Mouse (Mus musculus) midbrain, postnatal 0 days (tissue): Measurements from ENCODE around the gene Cct2. TPM values are rescaled to one million over a fixed set of nuclear protein-coding genes. Genes with fewer than 3 reads are reported as not detected.

Experiments used
- ATAC-seq: fragments of 200-750 bp; cut with Nextera tagmentation; 2 replicates; pipeline ENCODE4 v1.8.0; 2017; ENCODE audit warnings: moderate number of reproducible peaks, mild to moderate bottlenecking, moderate TSS enrichment, moderate library complexity; ENCODE audit not compliant: low FRiP score
- DNase-seq: peaks from one replicate; pipeline ENCODE4 v3.0.0-alpha.2; 2015; ENCODE audit warnings: low spot score
- H3K27ac ChIP-seq: fragments of 300-500 bp; sonication (generic); 2 replicates; pipeline ENCODE4 v1.5.1; 2014; ENCODE audit warnings: low read depth, mild to moderate bottlenecking, low read length, mixed read lengths
- H3K27me3 ChIP-seq: fragments of 300-500 bp; sonication (generic); 2 replicates; pipeline ENCODE4 v1.6.1; 2014; ENCODE audit warnings: low read length, control low read depth, mixed read lengths; ENCODE audit not compliant: insufficient read depth
- H3K36me3 ChIP-seq: fragments of 300-500 bp; sonication (generic); 2 replicates; pipeline ENCODE4 v1.6.1; 2014; ENCODE audit warnings: low read length, control low read depth, mixed read lengths; ENCODE audit not compliant: insufficient read depth
- H3K4me1 ChIP-seq: fragments of 300-500 bp; sonication (generic); 2 replicates; pipeline ENCODE4 v1.6.1; 2014; ENCODE audit warnings: mild to moderate bottlenecking, control low read depth, antibody characterized with exemption, low read length, mixed read lengths; ENCODE audit not compliant: insufficient read depth
- H3K4me2 ChIP-seq: fragments of 300-500 bp; sonication (generic); 2 replicates; pipeline ENCODE4 v1.6.1; 2014; ENCODE audit warnings: low read depth, mild to moderate bottlenecking, low read length, mixed read lengths; ENCODE audit not compliant: poor library complexity, severe bottlenecking
- H3K4me3 ChIP-seq: fragments of 300-500 bp; sonication (generic); 2 replicates; pipeline ENCODE4 v1.5.1; 2014; ENCODE audit warnings: low read depth, mild to moderate bottlenecking, low read length, moderate library complexity
- H3K9ac ChIP-seq: fragments of 300-500 bp; sonication (generic); replicated peaks from 2 replicates; pipeline ENCODE4 v1.6.1; 2014; ENCODE audit warnings: mild to moderate bottlenecking, low read length, moderate library complexity, mixed read lengths; ENCODE audit not compliant: poor library complexity, severe bottlenecking
- H3K9me3 ChIP-seq: fragments of 300-500 bp; sonication (generic); 2 replicates; pipeline ENCODE4 v1.6.1; 2016; ENCODE audit warnings: low read length, control low read depth
- CTCF ChIP-seq: IDR thresholded peaks from 2 replicates; pipeline ENCODE4 v1.5.1; 2016; ENCODE audit warnings: antibody characterized with exemption, mild to moderate bottlenecking
- WGBS: fragments of 180-500 bp; shearing (Covaris S2); extraction: QIAGEN DNeasy Blood & Tissue Kit; methylation state at CpG from one replicate; pipeline ENCODE4 v1.1.7; 2014; 5-methylcytosine and 5-hydroxymethylcytosine counted together
- polyA plus RNA-seq: library from polyadenylated mRNA; unstranded; fragments of >200 nt; fragmentation: Nextera tagmentation; extraction: Ambion mirVana; gene quantifications from 2 replicates; pipeline ENCODE4 v1.2.1, GENCODE M21; 2015
- total RNA-seq: library from RNA; depleted of rRNA; stranded (reverse); fragments of >200 nt; gene quantifications from 2 replicates; pipeline ENCODE4 v1.2.3, GENCODE M21; 2014

Gene Cct2
- total and polyA plus RNA-seq, 2 experiments from 2014 or later: 213 to 231 TPM

GRCm38 (mm10) chr10:117094504-117095329, 31.1 kb upstream of the Cct2 start:
- H3K9ac ChIP-seq: no peak overlapping the region
- H3K9me3 ChIP-seq: no peaks in the 10 kb centered on the region
- no peak overlapping the region for H3K4me3 ChIP-seq
- H3K27ac ChIP-seq: peak overlapping the region; percentile 58
- H3K4me2 ChIP-seq: no peak overlapping the region
- no peak for TF ChIP-seq CTCF
- WGBS: 22% methylated on average over 15 of the region's 15 CpGs
- peaks cover 3% of the 10 kb centered on the region; the same call in 1 of the 2 replicates for H3K4me1 ChIP-seq
- DNase-seq (peak; percentile 93), ATAC-seq (peak; percentile 94)
- H3K36me3 ChIP-seq: no peaks in the 10 kb centered on the region
- no peaks in the 10 kb centered on the region for H3K27me3 ChIP-seq

GRCm38 (mm10) chr10:117089628-117090027, 26.0 kb upstream of the Cct2 start:
- WGBS: 78% methylated on average over 4 of the region's 4 CpGs
- TF ChIP-seq CTCF: no peak
- H3K4me3 ChIP-seq: no peak overlapping the region
- H3K4me1 ChIP-seq: no peaks in the 10 kb centered on the region
- DNase-seq (no peak), ATAC-seq (no peak)
- no peak overlapping the region for H3K9ac ChIP-seq
- no peak overlapping the region for H3K4me2 ChIP-seq
- no peaks in the 10 kb centered on the region for H3K27me3 ChIP-seq
- peaks cover 2% of the 10 kb centered on the region; the same call in 1 of the 2 replicates for H3K36me3 ChIP-seq
- H3K9me3 ChIP-seq: no peaks in the 10 kb centered on the region
- no peak overlapping the region for H3K27ac ChIP-seq

GRCm38 (mm10) chr10:117081914-117082359, 18.3 kb upstream of the Cct2 start:
- H3K9ac ChIP-seq: no peak overlapping the region
- ATAC-seq: no peak
- no peaks in the 10 kb centered on the region for H3K27me3 ChIP-seq
- no peaks in the 10 kb centered on the region for H3K9me3 ChIP-seq
- WGBS: 91% methylated on average over 2 of the region's 2 CpGs
- peaks cover 39% of the 10 kb centered on the region for H3K36me3 ChIP-seq
- no peaks in the 10 kb centered on the region for H3K4me1 ChIP-seq
- no peak overlapping the region for H3K4me3 ChIP-seq
- TF ChIP-seq CTCF: no peak
- no peak overlapping the region for H3K4me2 ChIP-seq
- no peak for DNase-seq
- H3K27ac ChIP-seq: no peak overlapping the region

- Histone ChIP-seq H3K4me3 (no peak overlapping the region), H3K9me3 (no peaks in the 10 kb centered on the region), H3K27me3 (no peaks in the 10 kb centered on the region), H3K27ac (no peak overlapping the region), H3K9ac (no peak overlapping the region), H3K4me1 (no peaks in the 10 kb centered on the region), H3K4me2 (no peak overlapping the region), H3K36me3 (peaks cover 45% of the 10 kb centered on the region)
- no peak for ATAC-seq
- no peak for DNase-seq
- no peak for TF ChIP-seq CTCF
- 74% methylated on average over 4 of the region's 4 CpGs for WGBS
Observed at GRCm38 (mm10) chr10:117081326-117081725, 17.7 kb upstream of the Cct2 start.

- TF ChIP-seq CTCF: peak; percentile 70
- Histone ChIP-seq H3K9me3 (no peaks in the 10 kb centered on the region), H3K4me1 (no peaks in the 10 kb centered on the region), H3K4me2 (no peak overlapping the region), H3K36me3 (peaks cover 53% of the 10 kb centered on the region), H3K27ac (no peak overlapping the region), H3K4me3 (no peak overlapping the region), H3K27me3 (no peaks in the 10 kb centered on the region), H3K9ac (no peak overlapping the region)
- 78% methylated on average over 6 of the region's 6 CpGs for WGBS
- DNase-seq (peak; percentile 44), ATAC-seq (0 out of 2 replicates have a peak, but pooled peaks have one; percentile 34)
Observed at GRCm38 (mm10) chr10:117078284-117078683, 14.7 kb upstream of the Cct2 start.

GRCm38 (mm10) chr10:117073176-117073575, 9.6 kb upstream of the Cct2 start:
- DNase-seq (no peak), ATAC-seq (no peak)
- Histone ChIP-seq H3K36me3 (peaks cover 37% of the 10 kb centered on the region), H3K27me3 (no peaks in the 10 kb centered on the region), H3K4me3 (no peak overlapping the region), H3K4me1 (no peaks in the 10 kb centered on the region), H3K9me3 (no peaks in the 10 kb centered on the region), H3K9ac (no peak overlapping the region), H3K27ac (no peak overlapping the region), H3K4me2 (no peak overlapping the region)
- no peak for TF ChIP-seq CTCF
- WGBS: 85% methylated on average over 7 of the region's 7 CpGs
